Mouse (Mus musculus): ENCODE results near the gene Sash3.
A peak's percentile ranks its signal among the peaks of the same experiment; 100 is the strongest.
"Not testable (repeated sequence)": the region's sequence is repeated elsewhere in the genome, so short reads cannot be mapped to it uniquely, and the experiment has no call there.

Gene Sash3

GRCm38 (mm10) chrX:48204469-48204868 is 58.2 kb downstream of the Sash3 start:
- DNase-seq = no peak

DNA sequence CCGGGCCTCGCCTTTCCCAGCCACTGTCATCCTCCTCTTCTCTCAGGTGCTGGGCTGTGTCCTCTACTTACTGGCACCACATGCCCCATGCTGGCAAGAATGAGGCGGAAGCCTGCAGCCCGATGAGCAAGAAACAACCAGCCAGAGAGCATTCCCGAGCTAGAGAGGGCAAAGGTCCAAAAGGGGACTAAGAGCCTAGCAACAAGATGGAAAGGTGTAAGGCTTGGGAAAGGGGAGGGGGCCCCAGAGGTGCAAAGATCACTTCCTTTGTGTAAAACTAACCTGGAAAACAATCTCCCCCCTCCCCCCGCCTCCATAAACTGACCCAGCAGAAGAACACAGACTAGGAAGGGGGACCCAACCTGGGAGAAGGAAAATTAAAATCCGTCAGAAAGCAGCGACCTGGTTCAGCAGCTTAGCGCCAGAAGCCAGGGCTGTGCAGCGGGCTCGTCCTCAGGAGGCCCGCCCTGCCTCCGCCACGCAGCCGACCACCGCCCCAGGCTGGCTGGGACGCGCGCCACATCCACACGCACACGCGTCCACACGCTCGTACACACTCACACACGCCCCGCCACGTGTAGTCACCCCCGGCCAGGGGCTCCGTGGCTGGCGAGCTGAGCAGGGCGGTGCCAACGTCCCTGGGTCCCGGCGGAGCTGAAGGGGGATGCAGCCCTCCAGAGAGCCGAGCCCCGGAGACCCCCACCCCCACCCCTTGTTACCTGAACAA is 61.7 kb downstream of the Sash3 start:
- DNase-seq = peak; percentile 65 to 83

- peak; percentile 89 to 90 for DNase-seq
Observed at GRCm38 (mm10) chrX:48208519-48209185, 62.4 kb downstream of the Sash3 start, which contains the start of gene Zdhhc9. Zdhhc9 (minus strand) TSS chrX:48208878.

GRCm38 (mm10) chrX:48209746-48210145 is 63.5 kb downstream of the Sash3 start:
- DNase-seq = not testable (repeated sequence)

All from kidney, postnatal 36 days (tissue).